Mouse (Mus musculus) lung, postnatal 0 days (tissue): ENCODE measurements around the gene Strn4.

Experiments
- CTCF ChIP-seq: IDR thresholded peaks from 2 replicates; pipeline ENCODE4 v1.5.1; 2016; ENCODE audit warnings: antibody characterized with exemption, mild to moderate bottlenecking
- EP300 ChIP-seq: IDR thresholded peaks from 2 replicates; pipeline ENCODE4 v1.6.1; 2016; ENCODE audit warnings: antibody characterized with exemption, mild to moderate bottlenecking, control low read depth

- TF ChIP-seq EP300, result no peak
- no peak for TF ChIP-seq CTCF
These were observed 30.1 kb downstream of the Strn4 start for GRCm38 (mm10) chr7:16845820-16846167.
